Mouse (Mus musculus) embryo, embryonic 11.5 days (tissue): ENCODE measurements around the gene Slc35e3.
"Not testable (repeated sequence)": the region's sequence is repeated elsewhere in the genome, so short reads cannot be mapped to it uniquely, and the experiment has no call there.

Experiments used
- DNase-seq: peaks from one replicate; pipeline ENCODE4 v3.0.0-alpha.2; 2012; ENCODE audit warnings: low read depth, low spot score

The Slc35e3 gene

DNA sequence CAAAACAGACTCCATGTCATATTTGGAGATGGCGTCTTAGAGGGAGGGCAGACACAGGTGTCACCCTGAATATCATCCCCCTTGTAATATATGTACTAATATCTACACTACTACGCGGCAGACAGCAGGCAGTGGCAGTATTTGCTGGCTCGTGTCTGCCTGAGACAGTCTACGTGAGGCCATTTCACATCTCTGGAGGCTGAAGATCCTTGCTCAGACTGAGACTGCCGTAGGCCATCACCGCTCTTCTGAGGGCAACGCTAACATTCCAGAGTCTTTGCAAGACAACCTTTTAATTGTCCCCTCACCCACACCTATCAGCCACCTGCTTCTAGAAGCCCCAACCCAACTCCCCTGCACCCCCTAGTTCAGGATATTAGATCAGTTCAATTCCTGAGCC lies 32.7 kb downstream of the Slc35e3 start:
- DNase-seq, result no peak

DNA sequence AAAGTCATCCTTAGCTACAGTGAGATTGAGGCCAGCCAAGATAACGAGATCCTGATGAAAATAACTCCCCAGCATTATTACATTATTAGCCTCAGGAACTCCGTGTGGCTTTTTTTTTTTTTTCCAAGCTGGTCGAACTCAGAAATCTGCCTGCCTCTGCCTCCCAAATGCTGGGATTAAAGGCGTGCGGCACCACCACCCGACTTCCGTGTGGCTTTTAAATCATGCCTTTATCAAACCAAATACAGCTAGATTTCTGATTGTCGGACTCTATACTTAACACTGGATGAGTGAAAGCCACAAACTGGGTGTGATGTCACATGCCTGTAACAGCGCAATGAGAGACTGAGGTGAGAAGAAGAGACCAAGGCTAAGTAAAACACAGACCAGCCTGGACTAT lies 33.3 kb downstream of the Slc35e3 start:
- no peak for DNase-seq

DNA sequence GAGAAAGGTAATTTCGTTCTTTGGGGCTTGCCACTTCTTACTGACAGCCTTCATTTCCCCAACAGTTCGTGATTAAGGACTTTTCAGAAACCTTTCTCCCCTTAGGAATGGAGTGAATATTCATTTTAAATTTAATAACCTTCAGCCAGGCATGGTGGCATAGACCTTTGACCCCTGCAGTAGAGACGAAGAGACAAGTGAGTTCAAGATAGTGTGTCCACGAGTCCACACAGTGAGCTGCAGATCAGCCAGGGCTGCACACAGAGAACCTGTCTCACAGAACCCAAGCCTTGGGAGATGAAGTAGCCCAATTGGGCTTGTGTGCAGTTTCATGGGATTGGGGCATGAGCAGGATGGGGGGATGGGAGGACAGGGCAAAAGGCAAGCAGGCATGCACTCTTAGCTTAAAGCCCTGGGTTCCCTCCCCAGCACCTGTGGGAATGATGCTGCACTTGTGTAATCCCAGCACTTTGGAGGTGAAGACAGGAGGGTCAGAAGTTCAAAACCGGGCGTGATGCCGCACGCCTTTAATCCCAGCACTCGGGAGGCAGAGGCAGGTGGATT lies 33.9 kb downstream of the Slc35e3 start:
- no peak for DNase-seq

DNA sequence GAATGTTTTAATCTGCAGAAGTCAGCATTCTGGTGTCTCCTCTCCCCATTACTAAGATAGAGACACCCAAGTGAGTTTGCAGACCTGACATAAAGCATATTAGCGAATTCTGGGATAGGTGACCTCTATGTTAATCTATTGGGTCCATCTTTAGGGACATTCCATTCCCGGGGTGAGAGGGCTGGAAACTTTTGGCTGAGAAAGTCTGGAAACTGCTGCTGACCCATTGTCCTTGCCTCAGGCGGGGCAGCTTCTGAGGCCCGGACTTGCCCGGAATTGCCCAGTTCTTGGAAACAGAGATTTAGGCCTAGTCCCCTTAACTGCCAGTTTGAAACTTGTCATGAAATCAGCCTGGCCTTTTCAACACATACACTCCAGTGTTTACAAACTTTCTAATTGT lies 34.8 kb downstream of the Slc35e3 start:
- DNase-seq, result no peak

DNA sequence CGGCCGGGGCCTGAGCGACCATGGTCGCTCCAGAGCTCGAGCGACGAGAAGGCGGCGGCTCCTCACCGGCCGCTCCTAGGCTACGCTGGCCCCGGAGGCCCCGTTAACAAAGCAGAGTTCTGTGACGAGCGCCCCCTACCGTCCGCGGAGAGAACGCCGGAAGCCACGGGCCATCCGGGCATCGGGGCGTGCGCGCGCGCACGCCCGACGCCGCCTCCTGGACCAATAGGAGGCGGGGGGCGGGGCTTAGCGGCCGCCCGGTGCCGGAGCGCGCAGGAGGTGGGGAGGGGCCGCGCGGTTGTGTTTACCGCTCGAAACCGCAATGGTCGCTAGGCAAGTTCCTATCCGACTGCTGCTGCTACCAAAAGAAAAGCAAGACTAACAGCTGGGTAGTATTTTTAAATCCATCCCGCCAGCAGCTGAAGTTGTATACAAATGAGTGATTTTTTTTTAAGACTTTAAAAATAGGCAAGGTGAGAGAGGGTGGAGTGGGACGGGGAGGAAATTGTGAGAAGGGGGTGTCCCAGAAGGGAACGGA lies 35.5 kb downstream of the Slc35e3 start, which contains the start of gene Mdm2:
Gene Mdm2 (minus strand): TSS at position 155 of the 538 bp plus-strand sequence.
- DNase-seq, result peak; percentile 94

- peak; percentile 70 for DNase-seq
Observed at GRCm38 (mm10) chr10:117709930-117710603, 36.1 kb downstream of the Slc35e3 start.

- no peak for DNase-seq
Observed at GRCm38 (mm10) chr10:117709326-117709830, 36.8 kb downstream of the Slc35e3 start.

GRCm38 (mm10) chr10:117708856-117709255 lies 37.3 kb downstream of the Slc35e3 start:
- no peak for DNase-seq

GRCm38 (mm10) chr10:117708376-117708775 lies 37.8 kb downstream of the Slc35e3 start:
- no peak for DNase-seq

- DNase-seq, result no peak
Observed at GRCm38 (mm10) chr10:117707114-117707838, 38.9 kb downstream of the Slc35e3 start.

DNA sequence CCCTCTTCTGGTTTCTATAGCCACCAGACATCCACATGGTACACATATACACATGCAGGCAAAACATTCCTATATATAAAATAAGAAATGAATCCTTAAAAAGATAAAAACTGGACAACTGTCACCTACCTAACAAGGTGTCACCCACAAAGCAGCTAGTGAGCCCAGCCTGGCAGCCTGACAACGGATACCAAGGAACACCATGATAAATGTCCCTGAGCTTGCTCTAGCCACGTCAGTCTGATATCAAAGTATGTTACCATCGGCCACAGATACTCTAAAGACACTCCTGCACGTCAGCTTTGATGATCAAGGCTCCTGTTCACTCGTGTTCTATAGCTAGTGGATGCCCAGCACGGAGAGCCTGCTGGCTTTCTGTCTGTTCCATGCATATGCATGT lies 39.7 kb downstream of the Slc35e3 start:
- DNase-seq, result no peak

GRCm38 (mm10) chr10:117705806-117706205 lies 40.4 kb downstream of the Slc35e3 start:
- no peak for DNase-seq

DNA sequence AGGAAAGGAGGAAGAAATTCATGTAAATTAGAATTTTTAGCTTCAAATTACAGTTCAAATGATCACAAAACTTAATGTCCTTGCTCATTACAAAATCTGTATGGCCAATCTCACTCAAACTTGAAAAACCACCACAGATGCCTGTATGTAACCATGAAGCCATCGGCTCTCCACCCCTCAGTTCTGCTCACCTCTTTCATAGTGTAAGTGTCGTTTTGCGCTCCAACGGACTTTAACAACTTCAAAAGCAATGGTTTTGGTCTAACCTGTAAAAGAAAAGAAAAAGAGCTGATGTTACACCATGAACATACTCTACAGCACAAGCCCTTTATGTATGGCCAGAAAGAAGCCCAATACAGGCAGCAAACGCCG lies 41.2 kb downstream of the Slc35e3 start:
- DNase-seq, result no peak

- not testable (repeated sequence) for DNase-seq
Observed at GRCm38 (mm10) chr10:117704314-117704963, 41.7 kb downstream of the Slc35e3 start.

GRCm38 (mm10) chr10:117703506-117703905 lies 42.7 kb downstream of the Slc35e3 start:
- DNase-seq, result no peak

GRCm38 (mm10) chr10:117702024-117702833 lies 43.9 kb downstream of the Slc35e3 start:
- DNase-seq, result no peak

GRCm38 (mm10) chr10:117701034-117701829 lies 44.9 kb downstream of the Slc35e3 start:
- DNase-seq, result no peak

- no peak for DNase-seq
Observed at GRCm38 (mm10) chr10:117700450-117700849, 45.7 kb downstream of the Slc35e3 start.

GRCm38 (mm10) chr10:117699914-117700313 lies 46.3 kb downstream of the Slc35e3 start:
- DNase-seq, result no peak
